Mouse (Mus musculus) CD4-positive helper T cell, adult 2 months (primary cell): ENCODE measurements around the gene Lrrc3b.

Experiments
- DNase-seq: peaks from one replicate; pipeline ENCODE4 v3.0.0-alpha.2; 2012; ENCODE audit warnings: low read depth, missing footprints, low spot score

Lrrc3b gene

DNA sequence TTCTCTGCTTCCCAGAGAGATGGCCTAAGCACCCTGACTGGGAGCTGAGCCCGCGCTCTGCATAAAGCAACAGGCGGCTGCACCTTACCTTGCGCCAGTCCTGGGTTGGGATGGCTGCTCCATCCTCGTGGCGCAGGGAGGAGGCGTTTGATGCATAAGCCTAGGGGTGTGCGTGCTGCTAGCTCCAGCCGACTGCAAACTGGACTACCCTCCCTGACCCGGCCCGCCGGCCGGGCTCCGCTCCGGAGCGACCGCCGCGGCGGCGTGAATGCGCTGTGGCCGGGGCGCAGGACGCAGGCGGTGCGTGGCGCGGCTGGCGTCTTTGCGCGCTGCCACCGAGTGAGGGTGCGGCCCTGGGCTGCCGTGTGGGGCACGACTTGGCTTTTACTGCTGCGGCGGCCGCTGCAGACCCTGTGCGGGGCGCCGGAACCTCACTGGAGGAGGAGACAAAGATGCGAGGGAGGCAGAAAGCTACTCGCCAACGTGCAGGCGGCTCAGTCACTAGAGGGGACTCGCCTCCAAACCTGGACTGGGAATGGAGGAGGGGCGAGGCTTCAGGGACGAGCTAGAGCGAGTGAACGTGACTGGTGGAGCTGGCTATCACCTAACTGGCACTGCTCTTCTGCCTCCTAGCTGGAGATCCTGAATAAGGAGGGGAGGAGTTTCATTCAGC is at the start of gene Lrrc3b:
Lrrc3b (minus strand) TSS at position 503 of the 673 bp plus-strand sequence.
- no peak for DNase-seq

DNA sequence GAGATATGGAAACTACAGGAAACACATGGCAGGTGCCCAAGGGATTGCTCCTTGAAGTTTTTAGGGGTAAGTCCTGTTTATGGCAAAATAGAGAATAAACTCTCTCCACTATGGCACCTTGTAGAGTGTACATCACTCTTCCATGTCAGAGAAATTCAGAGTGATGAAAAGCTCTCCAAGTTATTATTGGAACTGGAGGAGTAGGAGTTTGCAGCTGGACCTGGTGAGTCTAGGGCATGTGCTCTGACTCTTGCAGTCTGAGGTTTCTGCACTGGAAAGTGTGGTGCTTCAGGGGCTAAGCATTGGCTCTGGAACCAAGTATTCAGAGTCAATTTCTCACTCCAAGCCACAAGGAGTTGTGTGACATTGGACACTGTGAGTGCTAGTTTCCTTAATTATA is 38.9 kb upstream of the Lrrc3b start:
- DNase-seq: no peak

DNA sequence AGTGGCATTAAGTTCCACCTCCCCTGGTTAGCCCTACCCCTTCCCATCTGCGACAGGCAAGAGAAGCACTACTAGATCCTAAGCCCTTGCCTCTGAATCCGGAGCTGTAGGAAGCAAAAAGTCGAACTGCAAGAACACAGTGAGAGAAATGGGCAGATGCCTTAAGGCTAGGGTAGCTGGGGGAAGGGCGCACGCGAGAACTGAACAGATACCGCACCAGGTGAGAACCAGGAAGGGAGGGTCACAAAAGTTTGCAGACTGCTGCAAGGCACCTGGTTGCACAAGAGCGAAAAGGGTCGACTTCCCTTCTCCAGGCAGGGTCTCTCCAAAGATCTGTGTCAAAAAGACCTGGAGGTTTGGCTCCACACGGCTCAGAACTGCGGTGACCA is 697 bp downstream of the Lrrc3b start:
- DNase-seq: no peak

DNA sequence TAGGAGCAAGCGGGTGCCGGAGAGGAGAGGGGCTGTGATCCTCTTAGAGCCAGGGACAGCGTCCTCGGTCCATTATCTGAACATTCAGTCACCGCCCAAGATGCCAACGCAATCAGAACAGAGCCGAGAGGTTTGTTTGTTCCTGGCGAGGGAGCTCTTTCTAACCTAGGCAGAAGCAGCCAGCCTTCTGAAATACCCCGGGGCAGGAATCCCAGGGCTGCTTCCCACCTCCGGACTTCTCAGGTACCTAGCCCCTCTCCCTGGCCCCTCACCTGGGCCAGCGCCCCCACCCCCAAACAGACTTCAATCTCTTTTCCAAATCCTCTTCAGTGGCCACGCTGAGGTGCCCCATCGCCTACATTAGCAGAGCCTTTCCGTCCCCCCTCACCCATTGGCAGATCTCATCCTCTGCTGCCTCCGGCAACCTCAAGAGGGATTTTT is 1.3 kb downstream of the Lrrc3b start:
- no peak for DNase-seq

DNA sequence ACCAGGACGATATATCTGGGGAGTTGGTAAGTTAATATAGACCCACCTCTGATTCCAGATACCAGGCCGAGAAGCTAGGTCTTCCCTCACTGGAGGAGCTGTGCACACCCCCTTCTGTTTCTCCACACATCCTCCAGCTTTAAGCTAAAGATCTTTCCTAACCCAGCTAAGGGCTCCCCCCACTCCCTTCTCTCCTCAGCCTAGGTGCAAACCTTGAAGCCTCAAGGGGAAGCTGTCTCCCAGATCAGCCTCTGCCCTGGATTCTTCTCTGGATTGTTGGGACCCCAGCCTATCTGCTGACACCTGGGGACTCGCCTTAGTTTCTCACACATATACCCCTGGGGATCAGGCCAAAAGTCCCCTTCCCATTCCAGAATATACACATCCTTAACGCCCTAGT is 1.7 kb downstream of the Lrrc3b start:
- DNase-seq: no peak

DNA sequence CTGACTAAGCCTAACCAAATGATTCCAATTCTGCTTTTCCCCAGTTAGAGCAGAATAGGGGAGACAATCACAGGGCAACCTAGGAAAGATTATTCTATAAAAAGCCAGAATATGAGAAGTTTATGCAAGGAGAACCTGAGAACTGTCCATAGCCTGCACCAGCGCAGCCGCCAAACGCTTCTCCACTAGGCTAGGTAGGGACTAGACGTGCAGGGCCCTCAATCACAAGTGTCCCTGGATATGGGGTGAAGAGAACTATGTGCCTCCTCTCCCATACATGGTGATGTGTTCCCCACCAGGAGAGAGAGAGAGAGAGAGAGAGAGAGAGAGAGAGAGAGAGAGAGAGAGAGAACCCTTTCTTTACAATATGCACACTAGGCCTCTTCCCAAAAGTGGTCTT is 2.2 kb downstream of the Lrrc3b start:
- no peak for DNase-seq

DNA sequence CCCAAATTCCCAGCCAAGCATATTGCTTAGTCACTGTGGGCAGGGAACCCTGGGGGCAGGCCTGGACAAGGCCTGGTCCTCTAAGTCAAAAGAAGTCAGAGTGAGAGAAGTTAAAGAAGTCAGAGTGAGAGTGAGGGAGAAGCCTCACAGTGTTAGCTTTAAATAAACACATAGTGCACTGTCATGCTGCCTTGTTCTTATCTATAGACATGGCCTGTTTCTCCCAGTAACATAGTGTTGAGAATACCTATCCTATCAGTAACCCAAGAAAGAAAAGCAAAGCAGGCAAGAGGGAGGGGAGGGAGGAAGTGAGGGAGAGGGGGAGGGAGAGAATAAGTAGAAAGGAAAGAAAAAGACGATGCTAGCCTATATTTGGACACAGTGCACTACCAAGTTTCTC is 6.4 kb downstream of the Lrrc3b start:
- no peak for DNase-seq

DNA sequence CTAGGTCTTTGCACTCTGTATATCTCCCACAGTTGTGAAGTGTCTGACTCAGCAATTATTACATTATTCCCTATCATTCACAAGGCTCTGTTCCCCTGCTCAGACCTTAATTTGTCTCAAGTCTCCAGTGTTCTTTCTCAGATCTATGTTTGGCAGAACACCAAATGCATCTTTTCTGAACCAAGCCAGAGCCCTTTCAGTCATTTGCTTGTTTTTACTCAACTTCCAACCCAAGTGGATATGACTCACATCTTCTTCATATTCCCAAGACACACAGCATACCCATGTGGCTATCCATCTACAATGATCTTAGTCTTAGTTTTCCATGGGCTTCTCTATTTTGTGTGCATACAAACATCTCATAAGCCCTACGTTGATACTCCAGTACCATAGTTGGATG is 17.2 kb downstream of the Lrrc3b start:
- no peak for DNase-seq

DNA sequence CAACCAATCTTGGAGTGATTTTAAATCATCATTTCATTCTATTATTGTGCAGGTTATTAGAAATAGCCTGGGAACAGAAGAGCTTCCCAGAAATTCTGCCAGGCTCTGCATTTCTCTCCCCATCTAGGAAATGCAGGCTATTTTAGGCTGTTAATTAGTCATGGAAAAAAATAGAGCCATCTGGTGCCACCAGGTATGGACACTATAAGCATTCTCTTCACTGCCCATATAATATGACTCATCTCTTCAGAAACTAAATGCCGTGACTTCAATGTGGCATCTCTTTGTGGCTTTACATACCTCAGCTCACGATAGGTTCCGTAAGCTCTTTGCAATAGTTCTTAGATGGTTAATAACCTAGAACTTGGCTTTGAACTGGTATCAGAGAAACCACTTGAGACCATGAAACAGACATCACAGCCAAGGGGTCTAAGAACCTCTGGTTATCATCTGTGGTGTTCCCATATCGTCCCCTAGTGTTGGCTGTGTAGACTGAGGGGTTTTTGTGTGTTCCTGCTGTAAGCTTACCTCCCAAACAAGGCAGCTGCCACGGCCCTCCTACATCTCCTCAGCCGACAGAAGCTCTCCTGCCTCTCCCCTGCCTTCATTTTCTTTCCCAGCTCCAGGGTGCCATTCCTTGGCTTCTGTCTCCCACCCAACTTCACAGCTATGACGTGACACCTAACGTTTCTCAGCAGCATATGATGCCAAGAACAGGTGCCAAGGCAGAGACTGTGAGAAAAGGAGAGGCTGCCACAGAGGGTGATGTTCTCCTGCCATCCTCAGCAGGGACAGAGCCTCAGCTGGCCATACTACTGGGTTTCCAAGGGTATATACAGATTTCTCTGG is 27.9 kb downstream of the Lrrc3b start:
- no peak for DNase-seq

DNA sequence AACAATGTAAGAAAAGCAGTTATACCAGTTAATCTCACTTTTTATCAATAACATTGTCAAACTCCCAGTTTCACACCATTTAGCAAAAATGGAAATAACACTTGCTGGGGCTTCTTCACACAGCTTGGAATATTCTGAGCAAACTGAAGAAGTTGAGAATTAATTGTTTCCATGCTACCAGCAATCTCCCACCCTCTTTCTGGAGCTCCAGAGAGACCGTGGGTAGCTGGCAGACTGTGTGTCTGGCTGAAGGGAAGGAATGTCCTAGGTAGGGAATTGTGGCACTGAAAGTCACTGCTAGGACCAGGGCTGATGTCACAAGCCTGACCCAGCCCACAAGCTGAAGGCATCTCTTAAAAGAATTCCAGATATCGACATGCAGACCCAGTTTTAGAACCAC is 53.3 kb downstream of the Lrrc3b start:
- DNase-seq: no peak

DNA sequence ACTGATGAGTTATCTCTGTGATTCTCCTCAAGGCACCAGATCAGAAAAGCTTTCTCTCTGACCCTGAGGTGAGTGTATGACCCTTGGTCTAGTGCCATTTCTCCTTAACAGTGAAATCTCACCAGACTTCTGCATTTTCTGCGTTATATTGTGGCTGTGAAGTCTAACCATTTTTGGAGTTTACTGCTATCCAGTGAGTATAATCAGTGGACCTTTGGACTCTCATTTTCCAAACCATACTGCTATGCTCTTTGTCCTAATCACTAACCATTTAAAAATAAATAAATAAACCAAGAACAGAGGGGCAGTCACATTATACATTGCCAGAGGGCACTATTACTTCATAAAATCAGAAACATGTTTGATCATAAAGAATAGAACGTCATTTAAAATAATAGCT is 53.8 kb downstream of the Lrrc3b start:
- DNase-seq: no peak

DNA sequence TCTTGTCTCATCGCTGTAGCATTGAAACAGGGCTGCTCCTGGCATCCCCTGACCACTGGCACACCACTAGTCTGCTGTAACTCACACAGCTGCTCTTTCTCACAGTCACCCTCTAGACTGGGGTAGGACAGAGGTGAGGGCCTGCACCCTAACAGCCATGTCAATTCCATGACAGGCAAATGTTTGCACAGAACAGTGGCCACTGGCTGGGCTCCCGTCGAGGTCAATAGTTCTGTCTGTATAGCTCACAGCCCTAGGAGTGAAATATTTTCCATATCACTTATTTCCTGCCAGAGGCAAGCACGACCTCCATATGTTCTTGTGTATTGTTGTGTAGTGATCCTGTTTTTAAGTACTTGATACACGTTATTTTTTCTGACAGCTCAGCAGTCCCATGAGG is 54.3 kb downstream of the Lrrc3b start:
- no peak for DNase-seq

DNA sequence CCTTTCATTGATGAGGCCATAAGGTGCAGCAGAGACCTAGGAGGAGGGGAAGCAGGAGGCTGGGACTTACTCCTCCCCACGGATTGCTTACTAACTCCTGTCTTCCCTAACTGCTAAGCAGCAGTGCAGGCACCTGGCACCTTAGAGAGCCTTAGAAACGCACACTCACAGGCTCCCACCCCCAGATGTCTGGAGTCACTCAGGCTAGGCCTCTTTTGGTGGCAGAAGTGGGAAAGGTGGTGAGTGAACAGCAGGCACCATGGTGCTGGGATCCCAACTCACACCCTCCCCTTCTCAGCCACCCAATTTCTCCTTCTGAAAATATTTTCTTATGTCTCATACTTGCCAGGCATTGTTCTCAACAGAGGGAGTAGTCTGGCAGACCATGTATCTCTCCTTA is 55.7 kb downstream of the Lrrc3b start:
- no peak for DNase-seq

DNA sequence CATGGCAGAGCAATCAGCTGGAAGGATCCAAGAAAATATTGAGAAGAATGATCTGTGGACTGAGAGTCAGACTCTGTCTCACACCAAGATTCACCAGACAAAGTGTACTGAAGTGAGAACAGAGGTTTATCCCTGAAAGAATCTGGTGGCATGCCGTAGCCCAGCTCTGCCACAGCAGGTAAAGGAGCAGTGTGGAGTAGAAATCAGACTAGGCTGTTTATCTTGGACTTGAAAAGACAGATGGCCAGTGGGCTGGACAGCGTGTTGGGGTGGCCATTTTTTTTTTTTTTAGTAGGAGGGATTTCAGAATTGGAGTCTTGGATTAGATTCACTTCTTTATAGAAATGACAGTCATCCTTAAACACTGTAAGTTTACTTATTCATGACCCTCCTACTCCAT is 61.4 kb downstream of the Lrrc3b start:
- no peak for DNase-seq

DNA sequence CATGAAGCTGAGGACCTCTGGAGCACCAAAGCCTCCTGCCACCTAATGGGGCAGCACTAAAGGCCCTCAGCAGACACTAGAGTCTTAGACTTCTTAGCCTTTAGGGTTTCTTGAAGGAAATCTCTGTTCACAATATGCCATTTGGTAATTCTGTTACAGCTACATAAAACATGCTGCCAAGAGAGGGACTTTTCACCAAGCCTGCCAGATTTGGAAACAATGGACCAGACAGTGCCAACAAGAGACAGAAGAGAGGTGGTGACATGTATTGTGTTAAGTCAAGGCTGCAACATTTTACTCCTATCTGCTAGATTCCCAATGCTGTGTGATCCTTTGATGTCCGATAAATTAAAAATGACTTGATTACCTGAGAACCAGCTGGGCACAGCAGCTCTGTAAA is 62.0 kb downstream of the Lrrc3b start:
- no peak for DNase-seq

DNA sequence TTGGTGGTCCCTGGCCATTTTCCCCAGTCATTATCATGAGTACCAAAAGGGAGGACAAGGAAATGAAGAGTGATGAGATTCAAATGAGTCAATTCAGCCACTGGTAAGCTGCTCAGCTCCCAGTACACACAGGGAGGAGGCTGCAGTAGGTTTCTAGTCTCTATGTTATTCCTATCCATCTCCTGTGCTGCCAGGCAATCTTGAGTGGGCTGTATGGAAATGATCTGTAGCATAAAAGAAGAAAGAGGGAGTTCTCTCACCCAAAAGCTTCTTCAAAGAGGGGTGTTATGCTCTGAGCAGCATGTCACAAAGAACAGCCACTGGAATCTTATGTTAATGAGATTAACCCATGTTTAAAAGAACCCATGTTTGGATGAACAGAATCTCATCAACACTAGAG is 64.5 kb downstream of the Lrrc3b start:
- no peak for DNase-seq

DNA sequence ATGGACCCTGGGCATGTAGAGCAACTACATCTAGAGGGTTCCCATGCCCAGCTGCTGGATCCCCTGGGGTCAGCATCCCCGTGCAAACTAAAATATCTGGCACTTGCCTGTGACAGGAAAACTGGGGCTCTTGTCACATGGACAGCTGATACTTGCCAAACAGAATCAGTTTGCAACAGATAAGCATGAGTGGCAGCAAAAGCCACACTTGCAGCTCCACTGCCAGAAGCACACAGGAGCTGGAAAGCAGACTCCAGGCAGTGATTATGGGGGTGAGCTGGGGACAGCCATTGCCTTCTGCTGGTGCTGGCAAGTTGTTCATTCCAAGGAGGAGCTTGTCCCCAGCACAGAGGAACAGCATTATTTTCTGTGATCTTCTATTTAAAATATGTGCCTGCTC is 65.8 kb downstream of the Lrrc3b start:
- no peak for DNase-seq

DNA sequence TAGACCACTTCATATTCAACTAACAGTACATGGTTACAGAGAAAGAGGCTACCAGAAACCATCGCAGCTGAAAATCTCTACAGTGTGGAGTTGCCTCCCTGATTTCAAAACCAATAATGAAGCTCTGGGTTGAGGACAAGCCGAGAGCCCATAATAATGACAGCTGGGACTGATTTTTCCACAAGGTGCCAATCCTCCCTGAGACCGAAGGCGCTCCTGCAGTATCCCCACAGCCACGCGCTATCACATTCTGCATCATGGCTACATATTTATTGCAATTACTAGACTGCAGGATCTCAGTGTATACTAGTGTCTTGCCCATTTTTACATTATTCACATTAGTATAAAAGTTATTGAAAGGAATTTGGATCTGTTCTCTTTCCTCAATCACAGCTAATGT is 73.7 kb downstream of the Lrrc3b start:
- no peak for DNase-seq

DNA sequence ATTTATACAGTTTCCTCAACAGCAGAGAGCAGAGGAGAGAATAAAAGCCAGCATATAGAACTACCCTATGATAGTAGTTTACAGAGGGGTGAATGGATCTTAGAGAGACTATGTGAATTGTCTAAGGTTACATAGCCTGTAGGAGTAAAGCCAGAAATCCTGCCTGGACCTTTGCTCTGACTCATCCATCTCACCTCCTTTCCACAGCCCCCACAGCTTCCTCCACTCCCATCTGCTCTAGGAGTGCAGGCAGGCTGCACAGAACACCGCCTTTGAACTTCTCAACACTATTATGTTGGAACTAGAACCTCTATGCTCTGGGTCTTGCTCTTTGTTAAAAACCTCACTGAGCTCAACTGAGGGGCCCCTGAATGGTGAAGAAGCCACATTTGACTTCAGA is 78.9 kb downstream of the Lrrc3b start:
- DNase-seq: no peak

DNA sequence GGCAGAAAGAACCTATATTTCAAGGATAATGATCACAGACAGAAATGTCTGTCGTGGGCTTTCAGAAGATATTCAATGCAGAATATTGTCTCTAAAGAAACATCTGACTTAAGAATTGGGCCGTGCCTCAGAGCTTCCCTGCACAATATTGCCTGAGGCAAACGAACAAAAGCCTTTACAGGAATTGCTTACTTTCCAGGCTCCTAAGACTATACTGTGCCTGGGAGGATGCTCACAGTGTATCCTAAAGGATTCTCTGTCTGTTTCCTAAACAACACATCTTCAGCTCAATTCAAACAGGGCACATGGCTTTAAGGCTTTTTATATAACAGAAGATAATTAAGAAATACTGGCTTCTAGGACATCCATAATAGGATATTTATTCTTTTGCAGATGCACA is 79.7 kb downstream of the Lrrc3b start:
- no peak for DNase-seq

DNA sequence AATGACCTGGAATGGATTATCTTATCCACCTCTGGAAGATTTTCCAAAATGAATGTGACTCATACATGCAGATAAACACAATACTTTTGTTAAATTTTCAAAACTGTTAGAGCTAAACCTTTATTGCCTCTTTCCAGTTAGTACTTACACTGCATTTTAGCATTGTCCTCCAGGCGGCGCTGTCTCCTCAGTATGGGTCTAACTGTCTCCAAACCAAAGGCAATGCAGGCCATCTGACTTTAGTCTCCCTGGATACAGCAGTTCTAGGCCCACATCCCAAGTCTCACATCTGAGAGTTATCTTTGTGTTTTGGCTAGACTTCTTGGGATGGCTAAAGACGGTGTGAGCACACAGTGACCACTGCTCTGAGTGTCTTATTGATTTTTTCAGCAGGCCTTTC is 83.3 kb downstream of the Lrrc3b start:
- peak; percentile 64 for DNase-seq

DNA sequence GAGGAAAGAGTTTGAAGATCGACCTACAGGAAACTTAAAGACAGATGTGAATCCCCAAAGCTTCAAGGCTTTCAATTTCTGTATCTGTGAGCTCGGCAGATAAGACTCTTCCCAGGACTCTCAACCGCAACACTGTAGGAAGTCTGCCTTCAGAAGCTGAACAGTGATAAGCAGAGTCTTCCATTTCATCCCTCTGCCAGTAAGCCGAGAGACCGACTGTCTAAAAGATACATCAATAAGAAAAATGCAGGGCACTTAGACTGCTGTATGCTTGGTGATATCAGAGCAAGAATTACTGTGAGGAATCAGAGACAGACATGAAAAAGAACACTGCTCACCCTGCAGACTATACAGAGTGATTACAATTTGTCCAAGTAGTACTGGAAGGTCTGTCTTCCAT is 84.5 kb downstream of the Lrrc3b start:
- DNase-seq: no peak

DNA sequence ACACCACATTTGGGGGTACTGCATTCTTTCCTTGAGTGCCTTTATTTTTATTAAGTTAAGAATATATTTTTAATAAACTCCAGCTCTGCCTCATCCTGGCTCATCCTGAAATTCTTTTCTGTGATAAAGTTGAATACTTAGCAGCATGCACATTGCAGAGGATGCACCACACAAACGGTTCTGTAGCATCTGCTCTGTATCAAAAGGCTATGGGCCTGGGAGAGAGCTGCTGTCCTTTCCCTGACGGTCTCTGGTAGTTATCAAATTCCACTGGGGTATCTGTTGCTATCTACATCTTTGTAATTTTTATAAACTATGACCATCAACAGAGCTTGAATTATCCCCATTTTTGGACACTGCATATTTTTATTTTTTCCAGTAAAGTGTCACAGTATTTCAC is 105.7 kb downstream of the Lrrc3b start:
- DNase-seq: no peak
